Mouse (Mus musculus): ENCODE data around the gene Il17d. TPM values are rescaled to one million over a fixed set of nuclear protein-coding genes. Genes with fewer than 3 reads are reported as not detected.

The Il17d gene
- polyA plus RNA-seq, 1 experiment from 2014 or later, result 7.4 TPM

DNA sequence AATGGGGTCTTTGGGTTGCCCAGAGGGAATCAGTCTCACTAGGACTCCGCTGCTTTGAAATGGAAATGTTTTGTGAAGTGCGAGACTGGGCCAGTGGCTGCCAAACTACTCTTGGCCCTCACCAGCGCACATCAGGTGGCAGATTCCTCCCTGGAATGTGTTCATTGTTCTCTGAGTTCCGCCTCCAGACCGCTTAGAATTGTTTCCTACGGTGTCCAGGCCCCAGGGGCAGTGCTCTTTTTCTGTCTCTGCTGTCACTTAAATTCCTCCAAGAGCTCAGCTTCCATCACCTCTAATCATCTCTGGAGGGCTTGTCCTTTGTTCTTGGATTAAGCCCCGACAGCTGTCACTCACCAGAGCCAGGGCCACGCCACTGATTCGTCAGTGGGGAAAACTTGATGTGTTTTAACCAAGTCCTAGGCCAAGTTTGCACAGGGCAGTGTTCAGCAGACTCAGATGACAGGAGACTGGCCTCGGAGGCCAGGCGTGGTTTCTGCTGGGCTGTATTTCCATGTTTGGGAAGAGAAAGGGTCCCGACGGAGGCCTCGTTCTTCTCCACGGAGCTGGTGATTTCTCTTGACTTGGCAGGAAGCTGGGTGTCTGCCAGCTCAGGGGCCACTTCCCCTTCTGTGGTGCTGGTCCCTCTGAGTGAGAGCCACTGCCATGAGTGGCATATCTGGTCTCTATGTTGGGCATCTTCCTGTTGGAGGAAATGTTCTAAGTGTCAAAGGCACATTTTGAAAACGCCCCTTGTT, 12.9 kb downstream of the Il17d start:
- H3K27me3 ChIP-seq (replicated peaks), result 0 out of 2 replicates have a peak, but pooled peaks cover 3% of the 10 kb centered on the region
- H3K9ac ChIP-seq, result no peak overlapping the region
- ATAC-seq, result 0 out of 2 replicates have a peak, but pooled peaks have one; percentile 27
- H3K4me3 ChIP-seq (replicated peaks), result no peak overlapping the region
- WGBS, result 32% methylated on average over 16 of the region's 16 CpGs
- H3K27ac ChIP-seq, result peak overlapping the region; percentile 61
- H3K9me3 ChIP-seq, result no peaks in the 10 kb centered on the region
- H3K4me2 ChIP-seq (replicated peaks), result no peak overlapping the region
- H3K4me1 ChIP-seq (replicated peaks), result peaks cover 30% of the 10 kb centered on the region
- no peaks in the 10 kb centered on the region for H3K36me3 ChIP-seq

DNA sequence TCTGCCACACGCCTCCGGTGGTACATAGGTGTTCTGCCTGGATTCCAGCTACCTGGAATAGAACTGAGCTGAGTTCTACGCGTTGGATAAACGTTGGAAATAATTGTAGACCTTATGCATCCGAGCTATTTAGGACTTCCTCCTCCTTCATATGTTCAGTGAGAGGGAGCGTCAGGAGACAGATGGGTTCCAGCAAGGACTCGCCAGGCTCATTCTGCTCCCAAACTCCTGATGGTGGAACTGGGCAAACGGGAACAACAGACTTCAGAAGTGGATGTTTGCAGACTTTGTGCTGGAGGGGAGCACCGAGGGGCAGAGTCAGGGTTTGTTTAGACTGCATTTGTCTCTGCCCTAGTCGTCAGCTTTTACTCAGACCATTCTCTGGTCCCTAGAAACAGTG, 16.1 kb downstream of the Il17d start:
- H3K4me2 ChIP-seq (replicated peaks), result no peak overlapping the region
- no peak overlapping the region for H3K4me3 ChIP-seq (replicated peaks)
- peaks cover 13% of the 10 kb centered on the region; the same call in 1 of the 2 replicates for H3K4me1 ChIP-seq (replicated peaks)
- no peaks in the 10 kb centered on the region for H3K36me3 ChIP-seq
- H3K27ac ChIP-seq, result no peak overlapping the region
- WGBS, result 71% methylated on average over 11 of the region's 11 CpGs
- ATAC-seq, result no peak
- H3K9ac ChIP-seq, result no peak overlapping the region
- no peaks in the 10 kb centered on the region for H3K27me3 ChIP-seq (replicated peaks)
- no peaks in the 10 kb centered on the region for H3K9me3 ChIP-seq

DNA sequence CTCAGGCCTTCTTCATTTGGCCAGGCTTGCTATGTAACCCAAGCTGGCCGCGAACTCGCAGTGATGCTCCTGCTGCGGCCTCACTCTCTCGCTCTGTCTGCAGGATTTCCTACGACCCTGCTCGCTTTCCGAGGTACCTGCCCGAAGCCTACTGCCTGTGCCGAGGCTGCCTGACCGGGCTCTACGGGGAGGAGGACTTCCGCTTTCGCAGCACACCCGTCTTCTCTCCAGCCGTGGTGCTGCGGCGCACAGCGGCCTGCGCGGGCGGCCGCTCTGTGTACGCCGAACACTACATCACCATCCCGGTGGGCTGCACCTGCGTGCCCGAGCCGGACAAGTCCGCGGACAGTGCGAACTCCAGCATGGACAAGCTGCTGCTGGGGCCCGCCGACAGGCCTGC, 17.7 kb downstream of the Il17d start:
- Histone ChIP-seq H3K9me3 (no peaks in the 10 kb centered on the region), H3K9ac (no peak overlapping the region), H3K4me1 (replicated peaks) (peaks cover 6% of the 10 kb centered on the region), H3K36me3 (no peaks in the 10 kb centered on the region), H3K4me3 (replicated peaks) (no peak overlapping the region), H3K4me2 (replicated peaks) (no peak overlapping the region), H3K27ac (no peak overlapping the region), H3K27me3 (replicated peaks) (no peaks in the 10 kb centered on the region)
- WGBS, result 72% methylated on average over 34 of the region's 34 CpGs
- no peak for ATAC-seq

DNA sequence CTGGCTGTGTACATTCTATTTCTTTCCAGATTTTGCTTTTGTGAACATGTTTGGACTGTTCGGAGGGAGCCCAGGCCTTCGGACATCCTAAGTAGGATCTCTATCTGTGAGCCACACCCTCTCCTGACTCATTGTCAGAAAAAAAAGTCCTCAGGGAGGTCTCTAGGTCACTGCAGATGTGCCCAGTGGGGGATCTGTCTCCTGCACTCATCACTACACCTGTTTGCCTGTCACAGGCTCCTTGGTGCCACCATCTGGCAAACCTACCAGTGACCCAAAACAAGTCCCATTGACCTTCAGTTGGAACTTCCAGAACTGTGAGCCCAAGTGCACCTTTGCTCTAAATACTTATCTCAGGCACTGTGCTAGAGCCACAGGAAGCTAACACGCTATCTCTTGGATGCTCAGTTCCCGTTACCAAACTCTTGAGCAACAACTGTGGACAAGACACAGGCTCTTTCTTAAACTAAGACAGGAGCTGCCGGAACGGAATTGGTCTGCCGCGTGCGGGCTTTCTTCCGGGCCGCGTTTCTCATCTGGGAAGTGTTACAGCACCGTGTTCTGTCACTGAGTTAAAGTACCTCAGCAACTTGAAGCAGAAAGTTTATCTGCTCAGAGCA, 19.0 kb downstream of the Il17d start:
- no peak for ATAC-seq
- 85% methylated on average over 13 of the region's 13 CpGs for WGBS

DNA sequence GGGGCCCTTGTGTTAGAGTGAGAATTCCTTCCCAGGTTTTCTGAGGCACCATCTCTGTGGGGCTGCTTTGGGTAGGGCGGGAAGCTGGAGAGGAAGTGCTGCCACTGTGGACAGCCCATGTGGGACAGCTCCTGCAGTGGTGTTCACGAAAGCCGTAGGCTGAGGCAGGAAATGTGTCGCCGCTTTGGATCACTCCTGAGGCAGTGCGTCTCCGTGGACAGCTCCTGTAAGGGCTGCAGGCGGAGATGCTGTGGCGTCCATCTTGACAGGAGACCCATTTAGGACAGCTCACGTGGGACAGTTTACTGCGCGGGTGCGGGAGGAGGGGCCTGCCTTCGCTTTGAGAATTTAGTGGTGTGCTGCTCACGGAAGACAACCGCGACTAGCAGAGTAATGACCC, 20.9 kb downstream of the Il17d start:
- ATAC-seq, result no peak
- WGBS, result 84% methylated on average over 17 of the region's 17 CpGs
- no peaks in the 10 kb centered on the region; the same call in 1 of the 2 replicates for H3K4me1 ChIP-seq (replicated peaks)

More for the DNA sequence above, 19.0 kb downstream of the Il17d start:
- H3K4me2 ChIP-seq (replicated peaks), result no peak overlapping the region
- H3K27me3 ChIP-seq (replicated peaks), result no peaks in the 10 kb centered on the region
- H3K9me3 ChIP-seq, result no peaks in the 10 kb centered on the region
- H3K36me3 ChIP-seq, result no peaks in the 10 kb centered on the region
- no peak overlapping the region for H3K4me3 ChIP-seq (replicated peaks)
- no peak overlapping the region for H3K27ac ChIP-seq
- H3K9ac ChIP-seq, result no peak overlapping the region
- no peaks in the 10 kb centered on the region; the same call in 1 of the 2 replicates for H3K4me1 ChIP-seq (replicated peaks)

DNA sequence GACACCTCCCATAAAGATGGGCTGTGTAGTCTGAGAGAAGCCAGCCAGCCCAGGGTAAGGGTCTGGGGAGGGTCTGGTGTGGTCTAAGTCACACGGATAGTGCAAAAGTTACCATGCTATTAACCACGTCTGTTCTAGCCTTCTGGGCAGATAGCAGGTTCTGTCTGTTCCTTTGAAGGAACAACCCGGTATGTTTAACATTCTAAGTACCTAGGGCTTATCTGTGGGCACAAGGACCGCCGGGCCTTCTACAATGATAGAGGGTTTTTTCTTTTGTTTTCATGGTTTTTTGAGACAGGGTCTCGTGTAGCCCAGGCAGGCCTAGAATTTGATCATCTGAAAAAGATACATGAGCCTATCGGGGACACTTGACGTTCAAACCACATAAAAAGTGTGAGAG, 21.6 kb downstream of the Il17d start:
- WGBS, result 75% methylated on average over 8 of the region's 8 CpGs
- no peak for ATAC-seq
- Histone ChIP-seq H3K9me3 (no peaks in the 10 kb centered on the region), H3K4me3 (replicated peaks) (no peak overlapping the region), H3K27me3 (replicated peaks) (no peaks in the 10 kb centered on the region), H3K9ac (no peak overlapping the region), H3K36me3 (0 out of 2 replicates have a peak, but pooled peaks cover 3% of the 10 kb centered on the region), H3K4me1 (replicated peaks) (no peaks in the 10 kb centered on the region; the same call in 1 of the 2 replicates), H3K27ac (peak overlapping the region; percentile 62), H3K4me2 (replicated peaks) (no peak overlapping the region; the same call in 1 of the 2 replicates)

More for the DNA sequence above, 20.9 kb downstream of the Il17d start:
- no peak overlapping the region for H3K27ac ChIP-seq
- no peak overlapping the region for H3K4me3 ChIP-seq (replicated peaks)
- H3K27me3 ChIP-seq (replicated peaks), result no peaks in the 10 kb centered on the region
- no peak overlapping the region for H3K4me2 ChIP-seq (replicated peaks)
- no peak overlapping the region for H3K9ac ChIP-seq
- H3K9me3 ChIP-seq, result no peaks in the 10 kb centered on the region
- 0 out of 2 replicates have a peak, but pooled peaks cover 3% of the 10 kb centered on the region for H3K36me3 ChIP-seq

DNA sequence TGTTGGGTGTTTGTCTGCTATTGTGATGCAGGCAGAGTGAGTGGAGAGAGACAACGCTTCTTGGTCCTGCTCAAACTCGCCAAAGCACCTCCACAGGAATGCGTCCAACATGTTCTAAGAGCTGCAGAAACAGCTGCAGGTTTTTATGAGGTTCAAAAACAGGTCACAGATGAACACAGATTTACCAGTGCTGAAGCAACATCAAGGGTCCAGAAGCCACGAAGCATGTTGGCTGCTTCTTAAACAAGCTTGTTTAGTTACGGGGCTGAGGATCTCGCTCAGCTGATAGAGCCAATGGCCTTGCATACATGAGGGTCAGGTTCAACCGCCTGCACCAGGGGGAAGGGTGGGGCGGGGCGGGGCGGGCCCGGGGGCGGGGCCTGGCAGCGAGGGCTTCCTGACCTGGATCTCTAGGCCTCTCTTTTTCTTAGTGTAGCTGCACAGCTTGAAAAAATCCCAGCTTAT, 22.0 kb downstream of the Il17d start:
- peak overlapping the region; percentile 14; the same call in 1 of the 2 replicates for H3K4me2 ChIP-seq (replicated peaks)
- no peaks in the 10 kb centered on the region; the same call in 1 of the 2 replicates for H3K4me1 ChIP-seq (replicated peaks)
- H3K9ac ChIP-seq, result no peak overlapping the region
- no peaks in the 10 kb centered on the region for H3K27me3 ChIP-seq (replicated peaks)
- peak overlapping the region; percentile 62 for H3K27ac ChIP-seq
- peak; percentile 94 for ATAC-seq
- no peaks in the 10 kb centered on the region for H3K9me3 ChIP-seq
- WGBS, result 19% methylated on average over 13 of the region's 13 CpGs
- H3K4me3 ChIP-seq (replicated peaks), result no peak overlapping the region
- 0 out of 2 replicates have a peak, but pooled peaks cover 3% of the 10 kb centered on the region for H3K36me3 ChIP-seq

DNA sequence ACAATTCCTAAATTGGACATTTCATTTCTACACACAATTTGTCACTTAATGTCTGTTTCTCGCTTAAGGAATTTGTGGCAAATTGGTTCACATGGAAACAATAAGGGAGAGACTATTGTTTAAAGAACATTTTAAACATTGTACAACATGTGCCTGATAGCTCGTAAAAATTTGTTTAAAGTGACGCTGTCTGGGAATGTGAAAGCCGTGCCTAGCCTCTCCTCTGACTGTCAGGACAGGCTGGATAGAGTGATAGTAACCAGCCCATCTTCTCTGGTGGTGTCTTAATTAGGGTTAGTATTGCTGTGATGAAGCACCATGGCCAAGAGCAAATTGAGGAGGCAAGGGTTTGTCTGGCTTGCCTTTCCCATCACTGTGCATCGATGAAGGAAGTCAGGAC, 22.5 kb downstream of the Il17d start:
- H3K9ac ChIP-seq, result no peak overlapping the region
- H3K27ac ChIP-seq, result peak overlapping the region; percentile 66
- ATAC-seq, result peak; percentile 82
- no peaks in the 10 kb centered on the region for H3K9me3 ChIP-seq
- no peaks in the 10 kb centered on the region for H3K27me3 ChIP-seq (replicated peaks)
- 39% methylated on average over 5 of the region's 5 CpGs for WGBS
- H3K4me3 ChIP-seq (replicated peaks), result no peak overlapping the region
- H3K4me1 ChIP-seq (replicated peaks), result no peaks in the 10 kb centered on the region; the same call in 1 of the 2 replicates
- no peak overlapping the region for H3K4me2 ChIP-seq (replicated peaks)
- H3K36me3 ChIP-seq, result 0 out of 2 replicates have a peak, but pooled peaks cover 3% of the 10 kb centered on the region

DNA sequence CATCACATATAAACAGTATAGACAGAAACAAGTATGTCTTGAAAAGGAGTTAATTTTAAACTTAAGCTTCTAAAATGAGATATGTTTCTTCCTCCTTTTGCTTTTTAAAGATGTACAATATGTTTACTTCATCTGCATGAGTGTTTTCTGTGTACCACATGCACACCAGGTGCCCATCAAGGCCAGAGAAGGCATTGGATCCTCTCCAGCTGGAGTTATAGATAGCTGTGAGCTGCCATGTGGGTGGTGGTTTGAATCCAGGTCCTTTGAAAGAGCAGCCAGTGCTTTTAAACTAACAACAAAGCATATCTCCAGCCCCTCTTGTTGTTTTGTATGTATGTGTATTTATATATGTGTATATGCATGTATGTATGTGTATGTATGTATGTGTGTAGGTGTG, 28.4 kb downstream of the Il17d start:
- ATAC-seq, result no peak
- no peak overlapping the region for H3K9ac ChIP-seq

DNA sequence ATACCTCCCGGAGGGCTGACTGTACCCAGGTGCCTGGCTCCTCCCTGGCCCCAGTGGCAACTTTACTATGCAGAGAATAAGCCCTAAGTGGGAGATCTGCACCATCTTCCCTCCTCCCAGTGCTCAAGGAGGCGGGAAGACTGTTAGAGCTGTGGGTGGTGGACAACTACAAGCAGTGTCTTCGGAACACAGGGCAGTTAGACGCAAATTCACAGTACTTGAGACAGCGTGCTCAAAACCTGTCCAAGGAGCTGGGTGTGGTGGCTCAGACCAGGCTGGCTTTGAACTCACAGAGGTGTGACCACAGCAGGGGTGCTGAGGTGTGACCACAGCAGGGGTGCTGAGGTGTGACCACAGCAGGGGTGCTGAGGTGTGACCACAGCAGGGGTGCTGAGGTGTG, 29.9 kb downstream of the Il17d start:
- Histone ChIP-seq H3K4me1 (replicated peaks) (no peaks in the 10 kb centered on the region), H3K27ac (no peak overlapping the region), H3K27me3 (replicated peaks) (no peaks in the 10 kb centered on the region), H3K9me3 (no peaks in the 10 kb centered on the region), H3K4me2 (replicated peaks) (no peak overlapping the region), H3K9ac (no peak overlapping the region), H3K4me3 (replicated peaks) (no peak overlapping the region), H3K36me3 (no peaks in the 10 kb centered on the region)
- no peak for ATAC-seq
- 92% methylated on average over 5 of the region's 5 CpGs for WGBS

More for the DNA sequence above, 28.4 kb downstream of the Il17d start:
- no peaks in the 10 kb centered on the region for H3K27me3 ChIP-seq (replicated peaks)
- H3K36me3 ChIP-seq, result 0 out of 2 replicates have a peak, but pooled peaks cover 3% of the 10 kb centered on the region
- H3K4me1 ChIP-seq (replicated peaks), result no peaks in the 10 kb centered on the region
- H3K4me2 ChIP-seq (replicated peaks), result no peak overlapping the region
- H3K4me3 ChIP-seq (replicated peaks), result no peak overlapping the region
- no peak overlapping the region for H3K27ac ChIP-seq
- no peaks in the 10 kb centered on the region for H3K9me3 ChIP-seq

DNA sequence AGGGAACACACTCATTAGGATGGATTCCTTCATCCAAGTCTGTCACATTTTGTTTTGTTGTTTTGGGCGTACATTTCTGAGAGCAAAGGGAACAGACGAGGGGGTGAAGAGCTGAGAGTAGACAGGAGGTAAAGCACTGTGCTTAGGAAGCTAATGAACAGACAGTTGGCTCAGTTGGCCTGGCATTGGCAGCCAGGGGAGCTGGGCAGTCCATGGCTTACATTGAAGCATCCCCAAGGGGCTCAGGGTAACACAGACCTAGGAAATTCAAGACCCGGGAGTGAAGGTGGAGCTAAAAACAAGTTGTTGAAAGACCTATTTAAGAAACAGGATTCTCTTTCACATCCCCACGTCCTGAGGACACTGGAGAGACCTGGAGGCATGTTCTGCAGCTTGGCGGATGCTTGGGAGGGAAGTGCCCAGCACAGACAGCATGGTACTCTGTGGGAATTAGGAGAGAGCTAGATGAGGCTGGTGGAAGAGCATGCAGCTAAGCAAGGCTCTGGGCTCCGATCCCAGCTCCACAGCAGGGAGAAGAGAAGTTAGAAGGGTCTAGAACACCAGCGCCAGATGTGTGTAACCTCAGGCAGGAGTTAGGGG, 31.0 kb downstream of the Il17d start:
- H3K9me3 ChIP-seq, result no peaks in the 10 kb centered on the region
- no peak overlapping the region for H3K4me2 ChIP-seq (replicated peaks)
- H3K27ac ChIP-seq, result no peak overlapping the region
- H3K9ac ChIP-seq, result no peak overlapping the region
- H3K36me3 ChIP-seq, result 0 out of 2 replicates have a peak, but pooled peaks cover 2% of the 10 kb centered on the region
- H3K4me1 ChIP-seq (replicated peaks), result no peaks in the 10 kb centered on the region
- no peaks in the 10 kb centered on the region for H3K27me3 ChIP-seq (replicated peaks)
- H3K4me3 ChIP-seq (replicated peaks), result no peak overlapping the region
- WGBS, result 92% methylated on average over 7 of the region's 7 CpGs
- no peak for ATAC-seq

DNA sequence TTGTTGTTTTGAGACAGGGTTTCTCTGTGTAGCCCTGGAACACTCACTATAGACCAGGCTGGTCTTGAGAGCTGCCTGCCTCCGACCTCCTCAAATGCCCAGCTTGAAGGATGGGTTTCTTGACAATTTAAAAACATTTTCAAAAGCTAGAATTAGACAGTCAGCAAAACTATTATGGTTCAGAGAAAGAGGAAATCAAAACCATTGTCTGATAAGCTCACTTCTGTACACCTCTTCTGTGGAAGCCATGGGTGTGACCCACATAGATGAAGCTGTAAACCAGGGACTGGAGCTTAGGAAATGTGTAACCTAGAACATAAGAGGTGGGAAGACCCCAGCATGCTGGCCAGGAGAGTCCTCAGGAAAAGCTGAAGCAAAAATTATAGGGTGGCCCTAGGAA, 32.3 kb downstream of the Il17d start:
- 91% methylated on average over 1 of the region's 1 CpGs for WGBS
- Histone ChIP-seq H3K4me3 (replicated peaks) (no peak overlapping the region), H3K36me3 (0 out of 2 replicates have a peak, but pooled peaks cover 2% of the 10 kb centered on the region), H3K4me2 (replicated peaks) (no peak overlapping the region), H3K27ac (no peak overlapping the region), H3K9ac (no peak overlapping the region), H3K27me3 (replicated peaks) (no peaks in the 10 kb centered on the region), H3K4me1 (replicated peaks) (no peaks in the 10 kb centered on the region), H3K9me3 (no peaks in the 10 kb centered on the region)
- ATAC-seq, result no peak

All from intestine, embryonic 15.5 days (tissue).